Mouse (Mus musculus): Measurements from ENCODE around the gene Lrrn4cl.
"Not testable (repeated sequence)": the region's sequence is repeated elsewhere in the genome, so short reads cannot be mapped to it uniquely, and the experiment has no call there.

Gene Lrrn4cl

DNA sequence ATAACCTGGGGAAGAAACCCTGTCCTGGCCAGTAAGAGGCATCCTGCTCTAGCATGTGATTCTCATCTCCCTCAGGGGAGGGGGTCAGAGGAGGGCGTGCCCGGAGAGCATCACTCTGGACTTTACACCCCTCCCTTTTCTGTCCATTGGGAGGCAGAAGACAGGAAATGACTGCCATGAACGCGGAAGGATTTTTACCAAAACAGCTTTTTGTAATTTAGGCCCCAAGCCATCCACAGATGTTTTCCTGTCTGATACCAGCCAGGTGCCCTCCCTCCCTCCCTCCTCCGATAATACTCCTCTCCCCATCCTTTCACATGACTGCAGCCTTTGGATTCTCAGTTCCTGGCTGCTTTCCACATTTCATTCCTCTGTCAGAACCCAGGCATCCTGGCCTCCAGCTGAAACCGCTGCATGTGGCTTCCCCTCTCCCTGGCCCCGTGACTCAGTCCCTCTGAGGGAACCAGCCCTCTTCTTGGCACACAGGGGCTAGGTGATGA, at the start of gene Lrrn4cl:
TSS of gene Lrrn4cl (plus strand) at position 367 of the 500 bp plus-strand sequence.
- no peak for DNase-seq (ENCODE audit: low spot score in 2 of 2)

DNA sequence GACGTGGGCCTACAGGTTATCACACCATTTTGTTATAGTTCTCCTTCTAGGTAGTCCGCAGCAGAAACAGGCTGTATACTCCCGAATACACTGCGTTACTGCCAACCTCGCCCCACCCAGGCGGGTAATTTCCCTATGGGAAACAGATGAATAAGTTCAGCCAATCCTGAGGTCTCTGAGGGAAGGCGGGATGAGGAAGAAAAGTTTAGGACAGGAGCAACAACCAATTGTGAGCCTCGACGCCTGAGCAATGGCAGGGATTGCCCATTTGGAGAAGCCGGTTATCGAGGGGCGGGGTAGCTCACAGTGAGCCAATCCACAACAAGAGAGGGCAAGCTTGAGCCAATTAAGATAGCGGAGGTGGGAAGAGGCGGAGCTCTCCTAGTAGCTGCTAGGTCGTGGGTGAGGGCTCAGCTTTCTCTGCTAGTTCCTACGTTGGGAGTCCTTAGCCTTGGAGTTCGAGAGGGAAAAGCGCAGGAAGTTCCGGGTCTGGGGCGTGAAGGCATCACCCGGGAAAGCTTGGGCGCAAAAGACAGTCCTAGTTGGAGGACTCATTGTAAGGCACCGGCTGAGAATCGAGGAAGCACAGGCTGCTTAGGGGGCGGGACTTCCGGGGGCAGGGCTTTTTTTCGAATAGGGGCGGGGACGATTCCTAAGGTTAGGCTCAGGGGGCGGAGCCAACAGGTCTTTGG, 48.3 kb upstream of the Lrrn4cl start, which contains the start of gene Zbtb3:
TSS of gene Zbtb3 (plus strand) at position 426 of the 692 bp plus-strand sequence.
- DNase-seq (ENCODE audit: low spot score in 2 of 2), result peak; percentile 91 to 92

DNA sequence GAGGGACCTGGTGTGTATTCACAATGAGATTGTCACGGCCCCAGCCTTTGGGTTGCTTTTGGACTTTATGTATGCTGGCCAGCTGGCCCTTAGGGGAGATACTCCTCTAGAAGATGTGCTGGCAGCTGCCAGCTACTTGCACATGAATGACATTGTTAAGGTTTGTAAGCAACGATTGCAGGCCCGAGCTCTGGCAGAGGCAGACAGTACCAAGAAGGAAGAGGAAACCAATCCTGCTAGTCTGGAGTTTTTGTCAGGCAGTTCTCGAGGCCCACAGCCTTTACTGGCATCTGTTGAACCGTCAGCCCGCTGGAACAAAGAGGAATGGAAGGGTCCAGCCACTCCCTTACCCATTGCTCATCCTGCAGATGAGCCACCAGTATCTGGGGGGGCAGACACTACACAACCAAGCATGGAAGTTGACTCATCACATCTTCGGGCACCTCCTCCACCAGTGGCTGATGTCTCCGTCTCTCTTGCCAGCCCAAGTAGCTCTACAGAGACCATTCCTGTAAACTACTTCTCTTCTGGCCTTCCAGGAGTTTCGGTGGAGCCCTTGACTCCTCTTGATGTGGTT, 47.3 kb upstream of the Lrrn4cl start:
- DNase-seq (ENCODE audit: low spot score in 2 of 2), result no peak

DNA sequence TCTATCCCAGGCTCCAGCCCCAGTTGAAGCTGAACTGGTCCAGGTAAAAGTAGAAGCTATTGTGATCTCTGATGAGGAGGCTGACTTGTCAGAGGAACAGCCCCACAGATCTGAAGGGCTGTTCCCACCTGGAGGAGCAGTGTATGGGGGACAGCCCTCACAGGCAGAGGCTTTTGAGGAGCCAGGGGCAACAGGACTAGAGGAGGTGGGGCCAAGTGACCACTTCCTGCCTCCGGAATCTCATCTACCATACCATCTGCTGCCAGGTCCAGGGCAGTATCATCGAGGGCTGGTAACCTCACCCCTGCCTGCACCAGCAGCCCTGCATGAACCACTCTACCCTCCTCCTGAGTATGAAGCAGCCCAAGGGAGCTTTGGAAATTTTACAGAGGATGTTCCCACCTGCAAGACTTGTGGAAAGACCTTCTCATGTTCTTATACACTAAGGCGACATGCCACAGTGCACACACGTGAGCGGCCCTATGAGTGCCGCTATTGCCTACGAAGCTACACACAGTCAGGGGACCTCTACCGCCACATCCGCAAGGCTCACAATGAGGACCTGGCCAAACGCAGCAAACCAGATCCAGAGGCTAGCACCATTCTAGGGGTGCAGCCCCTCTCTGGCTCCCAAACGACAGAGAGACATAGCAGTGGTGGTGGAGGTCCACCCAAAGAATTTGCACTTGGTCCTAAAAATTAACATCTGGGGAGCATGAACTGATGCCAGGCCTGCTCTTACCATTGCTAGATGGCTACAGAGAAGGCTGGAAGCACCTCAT, 46.5 kb upstream of the Lrrn4cl start:
- DNase-seq (ENCODE audit: low spot score in 2 of 2), result no peak

DNA sequence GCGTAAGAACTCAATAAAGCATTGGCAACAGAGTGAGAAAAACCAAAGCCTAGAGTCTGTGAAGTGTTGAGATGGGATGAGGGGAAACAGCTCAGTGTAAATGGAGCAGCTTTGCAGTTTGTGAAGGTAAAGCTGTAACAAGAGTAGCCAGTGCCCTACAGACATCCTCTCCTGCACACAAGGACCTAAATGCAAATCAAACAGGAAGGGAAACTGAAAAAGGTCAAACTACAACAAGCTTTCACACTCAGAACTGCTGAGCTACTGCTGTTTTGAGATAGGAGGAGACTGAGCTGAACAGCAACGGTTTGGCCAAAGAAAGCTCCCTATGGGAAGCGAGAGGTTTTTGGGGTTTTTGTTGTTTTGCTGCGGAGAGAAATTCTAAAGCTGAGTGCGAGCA, 43.8 kb upstream of the Lrrn4cl start:
- DNase-seq (ENCODE audit: low spot score in 2 of 2), result no peak

DNA sequence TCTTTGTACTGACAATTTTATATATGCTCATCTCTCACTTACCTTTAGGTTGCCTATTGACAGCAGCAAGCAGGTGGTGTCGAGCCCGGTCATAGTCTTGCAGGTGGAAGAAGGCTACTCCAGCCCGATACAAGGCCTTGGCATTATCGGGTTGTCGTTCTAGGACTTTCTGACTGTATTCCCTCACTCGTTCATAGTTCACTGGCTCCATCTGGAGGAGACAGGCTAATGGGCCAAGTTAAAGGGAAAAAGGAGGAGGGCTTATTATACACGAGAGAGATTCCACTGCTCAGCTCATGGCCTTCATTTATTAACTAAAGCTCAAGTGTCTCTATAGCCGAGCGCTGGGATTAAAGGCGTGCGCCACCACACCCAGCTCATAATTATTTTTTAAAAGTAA, 34.8 kb upstream of the Lrrn4cl start:
- DNase-seq (ENCODE audit: low spot score in 2 of 2), result no peak

DNA sequence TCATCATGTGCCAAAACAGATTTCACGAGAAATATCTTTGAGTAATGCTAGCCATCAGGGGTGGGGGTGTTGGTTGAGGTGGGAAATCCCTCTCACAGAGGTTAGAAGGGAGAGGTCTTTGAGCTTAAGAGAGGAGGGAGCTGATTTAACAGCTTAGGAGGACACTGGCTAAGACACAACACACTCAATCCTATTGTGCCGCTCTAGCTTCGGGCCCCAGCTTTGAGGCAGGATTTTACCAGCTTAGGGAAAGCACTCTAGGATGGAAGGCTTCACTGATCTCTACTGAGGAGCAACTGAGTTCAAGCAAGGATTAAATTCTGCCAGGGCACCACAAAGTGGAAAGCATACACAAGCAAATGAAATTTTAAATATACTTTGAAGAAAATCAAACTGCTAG, 33.6 kb upstream of the Lrrn4cl start:
- no peak for DNase-seq (ENCODE audit: low spot score in 2 of 2)

DNA sequence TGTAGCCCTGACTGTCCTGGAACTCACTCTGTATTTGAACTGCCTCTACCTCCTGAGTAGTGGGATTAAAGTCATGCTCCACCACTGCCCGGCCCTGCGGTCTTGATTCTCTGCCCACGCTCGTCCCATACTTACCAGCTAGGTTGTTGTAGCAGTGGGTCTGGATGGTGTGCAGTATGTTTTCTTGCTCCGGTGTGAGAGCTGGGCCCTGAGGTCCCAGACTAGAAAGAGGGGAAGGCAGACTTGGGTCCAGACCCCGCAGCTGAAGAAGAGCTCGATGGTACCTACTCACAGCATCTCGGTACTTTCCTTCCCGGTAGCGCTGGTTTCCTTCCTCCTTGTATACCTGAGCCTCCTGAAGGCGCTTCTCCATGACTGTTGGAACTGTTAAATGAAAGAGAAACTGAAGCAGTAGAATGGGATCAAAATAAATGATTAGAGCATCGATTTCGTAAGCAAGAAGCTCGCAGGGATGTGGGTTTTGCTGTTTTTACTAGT, 32.2 kb upstream of the Lrrn4cl start:
- DNase-seq (ENCODE audit: low spot score in 2 of 2), result no peak

DNA sequence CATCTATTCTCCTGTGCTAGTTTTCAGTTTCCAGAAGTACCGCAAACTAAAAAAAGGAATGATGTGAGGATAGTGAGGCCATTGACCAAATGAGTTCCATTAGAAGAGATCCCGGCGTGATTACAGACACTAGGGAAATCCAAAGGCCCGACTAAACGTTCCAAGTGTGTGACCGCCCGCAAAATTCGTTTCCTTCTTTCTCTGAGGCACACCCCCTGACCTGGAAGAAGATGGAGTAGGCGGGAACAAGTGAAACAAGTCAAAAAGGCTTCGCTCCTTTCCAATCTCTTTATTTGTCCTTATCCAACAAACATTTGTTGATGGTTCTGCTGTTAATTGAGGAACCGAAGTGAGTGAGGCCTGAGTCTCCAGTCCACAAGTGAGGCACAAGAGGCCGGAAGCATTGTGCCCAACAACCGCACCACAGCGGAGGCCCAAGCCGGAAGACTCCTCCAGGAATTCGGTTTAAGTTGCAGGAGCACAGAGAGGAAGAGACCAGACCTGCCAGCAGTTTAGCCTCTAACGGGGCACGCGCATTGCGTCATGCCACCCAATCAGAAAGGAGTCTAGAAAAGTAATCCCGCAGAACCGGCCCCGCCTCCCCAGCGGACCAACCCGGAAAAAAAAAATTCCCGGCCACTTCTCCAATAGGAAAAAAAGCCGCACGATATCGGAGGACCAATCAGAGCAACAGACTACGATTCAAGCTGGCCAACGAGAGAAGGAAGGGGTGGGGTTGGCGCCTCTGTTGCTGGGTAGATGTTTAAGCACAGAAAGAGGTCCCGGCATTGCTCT, 31.6 kb upstream of the Lrrn4cl start, which contains the start of gene Ttc9c:
TSS of gene Ttc9c (minus strand) at position 533 of the 795 bp plus-strand sequence.
- peak; percentile 92 for DNase-seq (ENCODE audit: low spot score in 2 of 2)

DNA sequence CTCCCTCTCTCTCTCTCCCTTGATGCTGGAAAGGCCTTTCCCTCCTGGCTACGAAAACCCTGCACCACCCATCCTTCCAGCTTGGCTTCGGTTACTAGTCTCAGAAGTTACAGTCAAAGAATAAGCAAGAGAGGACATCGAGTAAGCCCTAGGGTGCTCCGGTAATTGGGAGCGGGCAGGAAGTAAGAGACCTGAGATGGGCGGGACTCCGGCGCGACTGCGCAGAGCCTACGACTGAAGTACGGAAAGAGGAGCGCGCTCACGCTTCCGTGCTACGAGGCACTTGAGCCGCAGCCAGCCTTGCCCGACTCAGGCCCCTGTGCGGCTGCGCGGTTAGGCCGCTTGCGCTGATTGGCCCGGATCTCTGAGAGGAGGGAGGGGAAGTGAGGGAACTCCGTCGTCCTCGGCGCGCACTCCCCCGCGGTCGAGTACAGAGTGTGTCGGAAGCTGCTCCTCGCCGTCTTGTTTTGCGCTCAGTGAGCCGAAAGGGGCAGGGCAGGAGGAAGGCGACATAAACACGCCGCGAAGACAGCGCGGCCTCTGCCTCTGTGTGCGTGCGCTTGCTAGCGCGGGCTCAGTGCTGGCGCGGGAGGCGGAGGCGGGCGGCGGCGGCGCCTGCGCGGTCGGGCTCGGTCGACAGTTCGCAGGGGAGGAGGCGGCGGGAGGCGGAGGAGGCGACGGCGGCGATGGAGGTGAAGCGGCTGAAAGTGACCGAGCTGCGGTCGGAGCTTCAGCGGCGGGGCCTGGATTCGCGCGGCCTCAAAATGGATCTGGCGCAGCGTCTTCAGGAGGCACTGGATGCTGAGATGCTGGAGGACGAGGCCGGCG, 30.8 kb upstream of the Lrrn4cl start, which contains the start of gene Hnrnpul2:
TSS of gene Hnrnpul2 (plus strand) at position 415 of the 828 bp plus-strand sequence.
- DNase-seq (ENCODE audit: low spot score in 2 of 2), result peak; percentile 96 to 98

DNA sequence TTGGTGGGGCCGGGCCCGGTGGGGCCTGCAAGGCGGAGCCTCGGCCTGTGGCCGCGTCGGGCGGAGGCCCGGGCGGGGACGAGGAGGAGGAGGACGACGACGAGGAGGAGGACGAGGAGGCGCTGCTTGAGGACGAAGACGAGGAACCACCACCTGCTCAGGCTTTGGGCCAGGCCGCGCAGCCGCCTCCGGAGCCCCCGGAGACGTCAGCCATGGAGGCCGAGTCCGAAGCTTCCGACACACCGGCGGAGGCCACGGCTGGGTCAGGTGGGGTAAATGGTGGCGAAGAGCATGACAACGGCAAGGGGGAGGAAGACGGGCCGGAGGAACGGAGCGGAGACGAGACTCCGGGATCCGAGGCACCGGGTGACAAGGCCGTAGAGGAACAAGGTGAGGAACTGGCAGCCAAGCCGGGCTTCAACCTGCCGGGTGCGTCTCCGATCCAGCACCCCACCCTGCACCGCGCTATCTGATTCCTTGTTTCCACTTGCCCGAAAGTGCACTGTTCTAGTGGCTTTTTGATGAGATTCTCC, 30.1 kb upstream of the Lrrn4cl start:
- peak; percentile 68 to 84 for DNase-seq (ENCODE audit: low spot score in 2 of 2)

DNA sequence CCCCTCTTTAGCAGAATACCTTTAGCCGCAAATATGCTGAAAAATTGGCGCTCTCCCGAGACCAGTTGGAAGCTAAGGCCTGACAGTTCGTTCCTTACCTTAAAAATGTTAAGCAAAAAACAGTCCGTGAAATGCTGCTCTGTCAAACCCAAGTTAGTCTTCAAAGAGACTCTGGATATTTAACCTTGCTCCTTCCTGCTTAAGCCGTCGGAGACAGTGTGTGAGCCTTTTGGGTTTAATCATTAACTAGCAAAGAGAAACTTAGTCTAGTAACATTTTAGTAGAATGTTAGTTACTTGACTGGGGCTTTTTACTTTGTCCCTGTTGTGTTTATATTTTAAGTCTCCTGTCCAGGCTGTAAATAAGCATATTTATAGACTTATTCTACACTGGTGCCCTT, 29.4 kb upstream of the Lrrn4cl start:
- DNase-seq (ENCODE audit: low spot score in 2 of 2), result no peak

DNA sequence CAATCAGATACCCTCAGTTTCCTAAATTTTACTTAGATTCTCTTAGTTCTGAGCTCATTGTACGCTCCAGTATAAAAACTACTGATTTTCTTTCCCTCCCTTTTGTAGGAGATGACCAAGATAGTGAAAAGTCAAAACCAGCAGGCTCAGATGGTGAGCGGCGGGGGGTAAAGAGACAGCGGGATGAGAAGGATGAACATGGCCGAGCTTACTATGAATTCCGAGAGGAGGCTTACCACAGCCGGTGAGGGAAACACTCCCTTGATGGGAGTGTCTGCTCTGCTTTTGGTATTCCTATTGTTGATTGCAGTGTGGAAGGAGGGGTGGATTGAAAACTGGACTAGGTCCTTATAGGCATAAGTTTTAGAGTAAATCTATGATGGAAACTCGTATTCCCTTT, 27.9 kb upstream of the Lrrn4cl start:
- no peak for DNase-seq (ENCODE audit: low spot score in 2 of 2)

DNA sequence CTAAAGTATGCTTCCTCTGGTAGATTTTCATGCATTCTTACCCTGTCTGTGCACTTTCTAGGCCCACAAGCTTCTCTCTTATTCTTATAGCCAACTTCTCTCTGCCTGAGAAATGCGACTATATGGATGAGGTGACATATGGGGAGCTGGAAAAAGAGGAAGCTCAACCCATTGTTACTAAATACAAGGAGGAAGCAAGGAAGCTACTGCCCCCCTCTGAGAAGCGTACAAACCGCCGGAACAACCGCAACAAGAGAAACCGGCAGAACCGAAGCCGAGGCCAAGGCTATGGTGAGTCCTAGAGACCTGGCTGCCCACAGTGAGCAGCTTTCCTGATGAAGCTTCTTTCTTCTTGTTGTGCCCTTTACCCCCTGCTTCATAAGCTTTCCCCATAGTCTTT, 20.9 kb upstream of the Lrrn4cl start, which contains the start of gene AC129217.1:
TSS of gene AC129217.1 (plus strand) at position 114 of the 400 bp plus-strand sequence.
- DNase-seq (ENCODE audit: low spot score in 2 of 2), result peak in 1 of 2 experiments; percentile 67

DNA sequence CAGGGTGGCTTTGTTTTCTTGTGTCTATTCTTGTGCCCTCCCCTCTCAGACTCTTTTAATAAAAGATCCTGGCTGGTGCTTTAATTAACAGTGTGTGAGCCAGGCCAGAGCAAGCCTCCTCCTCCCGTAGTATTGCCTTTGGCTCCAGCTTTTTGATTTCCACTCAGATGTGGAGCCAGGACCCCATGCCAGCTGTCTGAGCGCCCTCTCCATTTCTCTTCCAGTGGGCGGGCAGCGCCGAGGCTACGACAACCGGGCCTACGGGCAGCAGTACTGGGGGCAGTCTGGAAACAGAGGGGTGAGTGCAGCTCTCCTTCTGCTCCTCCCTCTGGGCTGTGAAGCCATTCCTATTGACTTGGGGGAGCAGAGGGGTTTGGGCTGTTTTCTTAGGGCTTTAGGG, 19.9 kb upstream of the Lrrn4cl start:
- no peak for DNase-seq (ENCODE audit: low spot score in 2 of 2)

DNA sequence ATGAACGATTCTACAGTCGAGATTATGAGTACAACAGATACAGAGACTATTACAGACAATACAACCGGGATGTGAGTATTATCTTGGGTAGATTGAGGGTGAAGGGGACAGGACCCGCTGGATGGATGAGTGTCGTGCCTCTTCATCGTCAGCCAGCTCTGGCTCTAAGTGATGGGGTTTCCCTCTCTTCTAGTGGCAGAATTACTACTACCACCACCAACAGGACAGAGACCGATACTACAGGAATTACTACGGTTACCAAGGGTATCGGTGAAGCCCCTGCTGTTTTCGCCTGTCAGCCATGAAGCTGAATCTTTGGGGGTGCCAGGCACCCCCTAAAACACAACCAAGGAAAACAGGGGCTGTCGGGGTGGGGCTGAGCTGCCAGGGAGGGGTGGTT, 19.3 kb upstream of the Lrrn4cl start:
- DNase-seq (ENCODE audit: low spot score in 2 of 2), result no peak

DNA sequence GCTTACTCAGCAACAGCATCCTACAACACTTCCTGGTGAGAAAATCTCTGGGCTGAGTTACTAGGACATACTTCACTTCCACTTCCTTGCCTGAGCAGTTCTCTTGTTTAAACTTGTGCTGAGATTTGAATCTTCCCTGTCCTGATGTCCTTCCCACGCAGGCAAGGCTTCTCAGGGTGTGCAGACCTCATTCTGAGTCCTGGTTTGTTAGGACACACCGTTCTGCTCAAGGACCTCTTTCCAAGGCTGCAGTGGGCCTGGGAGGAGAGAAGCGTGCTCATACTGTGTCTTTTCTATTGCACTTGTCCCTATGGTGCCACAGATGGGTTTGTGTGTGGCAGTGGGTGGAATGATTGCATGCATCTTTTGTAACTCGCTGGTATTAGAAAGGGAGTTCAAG, 17.6 kb upstream of the Lrrn4cl start:
- DNase-seq (ENCODE audit: low spot score in 2 of 2), result no peak

DNA sequence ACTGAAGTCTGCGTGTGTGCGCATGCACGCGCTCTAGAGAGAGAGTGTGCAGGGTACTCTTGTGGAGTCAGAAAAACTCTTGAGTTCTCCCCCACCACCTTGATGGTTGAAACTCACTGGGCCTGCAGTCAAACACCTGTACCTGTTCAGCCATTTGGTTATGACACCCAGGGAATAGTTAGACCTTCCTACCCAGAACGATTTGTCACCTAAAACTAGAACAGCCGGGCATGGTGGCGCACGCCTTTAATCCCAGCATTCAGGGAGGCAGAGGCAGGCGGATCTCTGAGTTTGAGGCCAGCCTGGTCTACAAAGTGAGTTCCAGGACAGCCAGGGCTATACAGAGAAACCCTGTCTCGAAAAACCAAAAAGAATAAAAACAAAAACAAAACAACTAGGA, 14.2 kb upstream of the Lrrn4cl start:
- not testable (repeated sequence) for DNase-seq (ENCODE audit: low spot score in 2 of 2)

DNA sequence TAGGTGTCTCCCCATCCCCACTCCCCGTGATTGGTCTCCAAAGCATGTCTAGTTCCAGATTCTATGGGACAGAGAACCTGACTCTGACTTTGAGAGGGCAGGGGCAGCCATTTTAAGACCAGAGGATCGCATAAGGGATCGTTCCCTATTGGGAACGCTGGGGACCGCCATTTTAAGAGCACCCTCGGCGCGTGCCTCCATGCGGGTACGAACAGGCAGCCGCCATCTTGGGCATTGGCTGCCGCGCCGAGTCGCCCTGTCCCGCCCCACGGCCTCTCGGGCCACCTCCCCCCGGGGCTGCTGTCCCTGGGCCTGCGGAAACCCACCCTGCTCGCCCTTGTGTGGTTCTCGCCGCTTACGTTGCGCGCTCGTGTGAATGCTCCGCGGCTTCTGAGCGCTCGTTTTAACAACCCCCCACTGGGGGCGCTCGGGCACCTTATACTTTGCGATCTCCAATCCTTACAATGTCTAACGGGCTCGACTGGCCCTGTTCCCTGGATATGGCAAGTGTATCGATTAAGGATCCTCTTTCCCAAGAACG, 13.2 kb upstream of the Lrrn4cl start, which contains the start of gene Bscl2:
TSS of gene Bscl2 (plus strand) at position 217 of the 541 bp plus-strand sequence.
- peak; percentile 83 to 92 for DNase-seq (ENCODE audit: low spot score in 2 of 2)
